Mouse (Mus musculus): ENCODE measurements at regions not wholly inside any gene's neighbourhood (a gene's known extent, or its start where the extent isn't known, plus 50 kb on each side); places are given as distances from the start of the nearest gene placed in this dataset.
A peak's percentile ranks its signal among the peaks of the same experiment; 100 is the strongest.

DNA sequence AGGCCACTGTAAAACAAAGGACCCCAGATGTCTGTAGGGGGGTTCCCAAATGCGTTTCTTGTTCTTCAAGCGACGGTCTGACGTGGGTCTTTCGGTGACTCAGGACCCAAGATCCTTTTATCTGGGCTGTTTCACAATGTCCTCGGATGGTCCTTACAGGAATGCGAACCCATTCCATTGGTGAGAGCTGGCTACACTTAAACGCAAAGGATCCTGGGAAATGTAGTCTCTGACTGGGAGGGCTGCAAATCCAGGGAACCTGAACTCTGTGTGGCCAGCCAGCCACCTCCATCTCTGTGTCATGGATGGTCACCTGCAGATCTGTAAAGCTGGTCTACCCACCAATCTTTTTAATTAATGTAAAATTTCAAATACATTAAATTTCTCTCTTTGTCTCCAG is 156.5 kb upstream of the Igsf21 start:
- ATAC-seq (replicated peaks; ENCODE audit: poor library complexity), result no peak

GRCm38 (mm10) chr4:140402319-140402718 is 155.7 kb upstream of the Igsf21 start:
- no peak for ATAC-seq (replicated peaks; ENCODE audit: poor library complexity)

GRCm38 (mm10) chr4:140401632-140402031 is 155.0 kb upstream of the Igsf21 start:
- ATAC-seq (replicated peaks; ENCODE audit: poor library complexity), result no peak

GRCm38 (mm10) chr4:140396548-140396947 is 150.0 kb upstream of the Igsf21 start:
- no peak for ATAC-seq (replicated peaks; ENCODE audit: poor library complexity)

- ATAC-seq (replicated peaks; ENCODE audit: poor library complexity), result no peak
Observed at GRCm38 (mm10) chr4:140392290-140392689, 145.7 kb upstream of the Igsf21 start.

DNA sequence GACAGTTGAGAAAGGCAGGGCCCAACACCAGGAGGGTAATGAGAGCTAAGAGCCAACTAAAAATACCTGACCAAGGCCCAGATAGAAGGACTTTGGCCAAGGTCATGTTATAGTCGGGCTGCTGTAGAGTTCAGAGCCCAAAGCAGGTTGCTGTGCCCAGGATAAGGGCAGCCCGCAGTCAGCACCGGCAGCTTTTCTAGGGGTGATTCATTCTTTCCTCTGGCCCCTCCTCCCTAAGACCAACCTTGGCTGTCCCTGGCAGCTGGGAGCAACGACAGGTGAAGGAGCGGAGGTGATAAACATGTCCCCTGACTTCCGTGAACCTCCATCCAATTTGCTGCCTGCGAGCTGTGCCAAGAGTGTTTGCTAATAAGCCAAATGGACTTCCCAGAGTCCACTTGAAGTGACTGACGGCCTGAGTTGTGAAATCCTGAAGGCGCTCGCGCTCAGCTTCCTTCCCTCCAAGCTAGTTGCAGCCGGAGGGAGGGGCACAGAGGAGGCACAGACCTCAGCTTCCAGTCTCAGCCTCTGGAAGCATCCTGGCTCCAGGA is 144.2 kb upstream of the Igsf21 start:
- no peak for ATAC-seq (replicated peaks; ENCODE audit: poor library complexity)

DNA sequence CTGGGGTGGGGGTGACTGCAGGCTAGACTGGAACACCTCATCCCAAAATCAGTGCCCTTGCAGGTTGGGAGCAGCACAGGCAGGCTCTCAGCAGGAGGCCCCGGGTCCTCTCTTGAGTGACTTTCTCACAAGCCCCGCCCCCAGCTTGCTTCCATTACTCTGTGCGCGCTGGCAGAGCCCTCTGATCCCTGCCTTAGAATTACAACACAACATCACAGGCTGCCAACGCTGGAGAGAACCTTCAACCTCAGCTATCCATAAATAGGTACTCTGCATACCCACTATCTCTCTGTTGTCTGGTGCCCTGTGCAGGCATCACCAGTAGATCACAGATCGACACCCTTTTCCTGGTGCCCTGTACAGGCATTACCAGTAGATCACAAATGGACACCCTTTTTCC is 139.1 kb upstream of the Igsf21 start:
- no peak for ATAC-seq (replicated peaks; ENCODE audit: poor library complexity)

GRCm38 (mm10) chr4:140385226-140385625 is 138.6 kb upstream of the Igsf21 start:
- ATAC-seq (replicated peaks; ENCODE audit: poor library complexity), result no peak

DNA sequence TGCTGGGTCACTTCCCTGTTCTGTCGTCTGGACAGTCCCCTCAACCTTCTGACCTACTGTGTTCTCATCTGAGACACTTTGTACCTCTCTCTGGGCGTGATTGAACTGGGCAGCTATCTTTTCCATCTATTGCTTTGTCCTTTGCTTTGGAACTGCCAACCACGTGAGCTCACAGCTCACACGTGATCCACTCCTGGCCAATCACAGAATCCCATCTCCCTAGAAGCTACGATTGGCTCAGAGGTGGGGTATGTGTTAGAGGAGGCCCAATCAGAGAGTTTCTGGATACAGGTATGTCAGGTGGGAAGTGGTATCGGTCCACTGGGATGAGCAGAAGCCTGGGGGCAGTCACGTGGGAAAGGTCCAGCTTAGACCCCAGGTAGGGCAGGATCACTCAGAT is 137.0 kb upstream of the Igsf21 start:
- ATAC-seq (replicated peaks; ENCODE audit: poor library complexity), result no peak

- ATAC-seq (replicated peaks; ENCODE audit: poor library complexity), result no peak
Observed at GRCm38 (mm10) chr4:140380733-140381132, 134.1 kb upstream of the Igsf21 start.

DNA sequence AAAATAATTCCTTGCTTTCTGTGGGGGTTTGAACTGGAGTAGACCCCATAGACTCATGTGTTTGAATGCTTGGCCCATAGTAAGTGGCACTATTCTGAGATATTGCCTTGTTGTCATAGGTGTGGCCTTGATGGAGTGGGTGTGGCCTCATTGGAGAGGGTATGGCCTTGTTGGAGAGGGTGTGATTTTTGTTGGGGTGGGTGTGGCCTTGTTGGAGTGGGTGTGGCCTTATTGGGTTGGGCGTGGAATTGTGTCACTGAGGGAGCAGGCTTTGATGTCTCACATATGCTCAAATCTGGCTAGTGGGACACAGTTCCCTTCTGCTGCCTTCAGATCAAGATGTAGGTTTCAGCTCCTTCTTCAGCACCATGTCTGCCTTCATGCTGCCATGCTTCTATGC is 131.4 kb upstream of the Igsf21 start:
- no peak for ATAC-seq (replicated peaks; ENCODE audit: poor library complexity)

GRCm38 (mm10) chr4:140372586-140373325 is 126.2 kb upstream of the Igsf21 start:
- ATAC-seq (replicated peaks; ENCODE audit: poor library complexity), result no peak

DNA sequence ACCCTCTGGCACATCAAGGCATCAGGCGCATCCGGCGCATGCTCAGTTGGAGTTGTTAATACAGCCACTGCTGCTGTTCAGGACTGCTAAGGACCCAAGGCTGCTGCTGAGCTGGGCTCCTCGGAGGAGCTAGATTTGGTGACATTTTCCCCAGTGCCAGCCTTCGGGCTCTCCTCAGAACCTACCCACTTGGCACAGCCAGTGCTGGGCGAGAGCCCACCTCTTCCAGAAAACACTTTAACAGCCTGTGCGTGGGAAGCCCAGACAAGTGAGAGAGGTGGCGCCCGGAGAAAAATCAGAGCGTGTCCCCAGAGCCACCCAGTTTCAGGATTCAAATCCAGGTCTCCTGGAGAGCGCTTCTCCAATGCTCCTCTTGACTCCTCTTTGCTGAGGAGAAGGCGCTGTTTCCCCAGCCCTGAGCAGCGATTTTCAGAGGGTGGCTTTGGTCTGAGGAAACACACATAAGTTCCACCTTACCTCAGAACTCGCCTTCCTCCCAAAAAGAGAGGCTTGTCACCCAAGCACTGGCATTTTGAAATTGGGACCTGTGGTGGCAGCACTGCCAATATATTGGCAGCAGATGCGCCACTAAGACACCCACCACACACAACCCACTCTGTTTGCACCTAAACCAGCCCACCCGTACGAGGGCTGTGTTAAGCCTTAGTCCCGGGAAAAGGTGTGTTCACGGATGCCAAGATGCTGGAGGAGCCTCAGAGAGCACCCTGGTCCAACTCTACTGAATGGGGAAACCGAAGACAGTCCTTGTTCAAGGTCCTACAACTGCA is 125.0 kb upstream of the Igsf21 start:
- no peak for ATAC-seq (replicated peaks; ENCODE audit: poor library complexity)

- ATAC-seq (replicated peaks; ENCODE audit: poor library complexity), result no peak
Observed at GRCm38 (mm10) chr4:140366975-140367680, 120.5 kb upstream of the Igsf21 start.

- ATAC-seq (replicated peaks; ENCODE audit: poor library complexity), result no peak
Observed at GRCm38 (mm10) chr4:140358846-140359245, 112.3 kb upstream of the Igsf21 start.

DNA sequence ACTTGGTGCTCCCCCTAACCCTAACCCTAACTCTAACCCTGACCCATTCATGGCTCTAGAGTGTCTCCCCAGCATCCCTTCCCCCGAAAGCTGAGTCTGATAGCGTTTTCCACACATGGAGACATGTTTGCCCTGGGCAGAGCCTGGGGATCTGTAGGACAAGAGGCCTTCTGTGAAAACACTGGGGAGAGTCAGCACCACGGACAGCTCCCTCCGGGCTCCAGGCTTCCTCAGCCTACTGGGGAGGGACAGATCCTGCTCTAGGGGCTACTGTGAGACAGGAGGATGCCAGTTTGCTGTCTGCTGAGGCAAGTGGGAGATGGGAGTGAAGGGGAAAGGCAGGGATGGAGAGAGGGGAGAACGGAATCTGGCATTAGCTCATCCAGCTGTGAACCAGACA is 111.5 kb upstream of the Igsf21 start:
- ATAC-seq (replicated peaks; ENCODE audit: poor library complexity), result peak; percentile 71

GRCm38 (mm10) chr4:140355144-140355550 is 108.6 kb upstream of the Igsf21 start:
- ATAC-seq (replicated peaks; ENCODE audit: poor library complexity), result no peak

DNA sequence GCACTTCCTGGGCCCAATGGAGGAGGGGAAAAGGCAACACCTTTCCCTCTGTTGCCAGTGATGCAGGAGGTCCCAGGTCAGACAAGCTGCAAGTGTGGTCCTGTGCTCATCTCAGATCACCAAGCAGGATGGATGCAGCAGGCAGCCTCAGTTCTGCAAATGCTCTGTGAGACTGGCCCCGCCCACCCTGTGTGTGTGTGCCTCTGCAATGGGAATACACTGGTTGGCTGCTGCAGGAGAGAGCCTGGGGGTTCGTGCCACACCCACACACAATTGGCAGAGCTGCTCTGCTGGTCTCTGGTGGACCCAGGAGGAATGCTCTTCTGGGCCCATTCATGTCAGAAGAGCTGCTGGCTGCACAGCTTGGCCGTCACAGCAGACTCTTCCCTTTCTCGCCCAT is 102.2 kb upstream of the Igsf21 start:
- no peak for ATAC-seq (replicated peaks; ENCODE audit: poor library complexity)

DNA sequence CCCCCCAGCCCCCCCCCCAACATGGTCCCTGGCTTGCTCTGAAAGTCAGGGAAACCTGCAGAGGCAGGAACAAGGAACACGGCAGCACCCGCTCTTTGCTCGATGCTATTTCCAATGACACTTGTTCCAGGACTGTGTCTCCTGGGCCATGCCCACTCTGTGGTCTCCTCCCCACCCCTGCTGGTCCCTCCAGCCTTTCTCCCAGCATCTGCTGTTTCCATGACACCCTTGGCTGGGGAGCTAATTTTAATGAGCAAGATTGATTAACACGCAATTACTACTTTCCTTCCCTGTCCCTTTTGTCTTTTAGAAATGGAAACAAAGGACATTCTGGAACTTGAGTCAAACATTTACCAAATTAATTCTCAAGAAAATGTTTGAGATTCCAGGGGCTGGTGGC is 83.6 kb upstream of the Igsf21 start:
- ATAC-seq (replicated peaks; ENCODE audit: poor library complexity), result no peak

DNA sequence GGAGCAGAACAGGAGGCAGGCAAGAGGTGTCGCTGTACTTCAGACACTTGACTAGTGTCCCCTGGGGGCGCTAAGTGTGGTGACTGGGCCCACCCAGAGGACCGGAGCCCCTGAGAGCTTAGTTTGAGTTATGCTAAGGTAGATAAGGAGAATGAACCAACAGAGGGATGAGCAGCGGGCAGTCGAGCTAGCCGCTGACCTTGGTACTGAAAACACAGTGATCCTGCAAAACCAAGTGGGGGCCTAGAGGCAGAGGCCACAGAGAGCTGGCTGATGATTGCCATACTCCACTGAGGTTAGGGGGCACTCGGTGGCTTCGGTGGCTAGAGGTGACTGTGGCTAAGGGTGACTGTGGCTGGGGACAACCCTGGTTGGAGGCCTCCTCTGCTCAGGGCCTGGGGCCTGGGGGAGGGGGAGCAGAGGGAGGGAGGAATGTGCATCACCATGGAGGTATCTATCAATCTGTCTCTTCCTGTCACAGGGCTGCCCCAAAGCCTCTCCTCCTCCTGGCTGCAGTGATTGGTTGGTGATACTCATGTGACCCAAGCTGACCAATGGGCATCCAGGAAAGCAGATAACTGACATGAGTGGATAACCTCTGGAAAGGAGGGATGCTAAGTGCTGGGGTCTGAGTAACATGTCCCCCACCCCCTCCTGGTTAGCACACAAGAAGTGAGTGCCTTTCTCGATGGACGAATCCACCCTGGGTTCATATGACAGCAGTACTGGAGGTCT is 80.3 kb upstream of the Igsf21 start:
- no peak for ATAC-seq (replicated peaks; ENCODE audit: poor library complexity)

- no peak for ATAC-seq (replicated peaks; ENCODE audit: poor library complexity)
Observed at GRCm38 (mm10) chr4:140325677-140326052, 79.1 kb upstream of the Igsf21 start.
